Mouse (Mus musculus) ZHBTc4 (cell line): Measurements from ENCODE around the gene Atp6v0e.

Source experiments
- DNase-seq: peaks from one replicate; pipeline ENCODE4 v3.0.0-alpha.2; 2011; ENCODE audit warnings: low read depth, low spot score

Atp6v0e gene

DNA sequence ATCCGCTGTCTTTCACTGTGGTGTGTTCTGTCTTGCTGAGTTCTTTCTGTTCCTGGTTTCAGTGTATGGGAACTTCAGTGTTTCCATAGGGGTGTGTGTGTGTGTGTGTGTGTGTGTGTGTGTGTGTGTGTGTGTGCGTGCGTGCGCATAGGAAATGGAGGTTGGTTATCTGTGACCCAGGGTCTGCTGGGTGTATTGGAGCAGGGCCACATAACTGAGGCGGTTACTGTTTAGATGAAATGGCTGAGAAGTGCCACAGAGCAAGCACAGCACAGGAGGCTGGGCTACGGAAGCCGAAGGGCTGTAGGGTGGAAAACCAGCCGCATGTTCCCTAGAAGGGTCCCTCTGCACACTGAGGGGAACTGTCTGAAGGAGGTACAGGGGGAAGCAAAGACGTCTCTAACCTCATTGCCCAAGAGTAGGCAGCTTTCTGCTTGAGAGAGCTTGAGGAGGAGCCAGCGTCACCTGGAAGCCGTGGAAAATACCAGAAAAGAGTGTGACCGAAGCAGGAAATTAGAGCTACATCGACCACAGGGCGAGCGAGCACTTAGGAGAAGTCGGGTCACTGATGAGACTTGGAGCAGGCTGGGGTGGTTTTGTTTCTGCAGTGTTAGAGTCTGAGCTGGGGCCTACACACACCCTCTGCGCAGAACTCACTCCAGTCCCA, 23.4 kb downstream of the Atp6v0e start:
- no peak for DNase-seq

- no peak for DNase-seq
Measured at GRCm38 (mm10) chr17:26688795-26689735, 26.0 kb downstream of the Atp6v0e start.

- no peak for DNase-seq
Measured at GRCm38 (mm10) chr17:26689810-26690209, 26.8 kb downstream of the Atp6v0e start.

DNA sequence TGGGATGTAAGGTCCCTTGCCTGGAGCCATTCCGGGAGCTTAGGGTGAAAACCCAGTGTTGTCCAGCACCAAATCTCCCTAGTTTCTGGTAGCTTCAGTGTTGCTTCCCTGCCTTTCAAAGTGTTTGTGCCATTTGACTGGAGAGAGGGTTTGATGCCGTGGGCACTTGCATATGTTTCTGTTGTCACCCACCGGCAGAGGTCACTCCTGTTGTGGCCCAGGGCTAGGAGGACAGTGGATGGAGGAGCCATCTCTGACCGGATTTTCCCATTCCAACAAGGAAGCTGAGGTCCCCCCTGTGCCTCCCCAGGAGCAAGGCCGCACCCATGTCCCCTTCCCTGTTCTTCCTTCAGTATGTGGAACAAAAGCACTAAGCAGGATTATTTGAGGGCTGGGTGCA, 27.2 kb downstream of the Atp6v0e start:
- DNase-seq = no peak

DNA sequence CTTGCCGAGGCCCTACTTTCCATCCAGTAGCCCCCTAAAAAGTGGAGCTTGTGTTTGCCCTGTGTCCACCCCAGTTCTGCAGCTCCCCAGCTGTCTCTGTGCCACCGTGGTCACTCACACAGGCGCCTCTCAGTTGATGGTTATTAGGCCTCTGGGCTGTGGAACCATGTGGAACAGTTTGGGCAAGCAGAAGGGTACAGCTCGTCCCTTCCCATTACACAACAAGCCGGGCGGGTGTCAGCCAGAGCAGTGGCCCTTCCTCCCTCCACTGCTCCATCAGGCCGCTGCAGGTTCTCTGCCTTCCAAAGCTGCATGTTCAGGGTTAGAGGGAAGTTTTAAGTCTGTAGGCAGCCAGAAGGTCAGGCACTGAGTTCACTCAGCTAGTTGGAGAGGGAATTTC, 28.1 kb downstream of the Atp6v0e start:
- no peak for DNase-seq

GRCm38 (mm10) chr17:26693424-26693823, 30.4 kb downstream of the Atp6v0e start:
- no peak for DNase-seq

GRCm38 (mm10) chr17:26694171-26694570, 31.1 kb downstream of the Atp6v0e start:
- no peak for DNase-seq

DNA sequence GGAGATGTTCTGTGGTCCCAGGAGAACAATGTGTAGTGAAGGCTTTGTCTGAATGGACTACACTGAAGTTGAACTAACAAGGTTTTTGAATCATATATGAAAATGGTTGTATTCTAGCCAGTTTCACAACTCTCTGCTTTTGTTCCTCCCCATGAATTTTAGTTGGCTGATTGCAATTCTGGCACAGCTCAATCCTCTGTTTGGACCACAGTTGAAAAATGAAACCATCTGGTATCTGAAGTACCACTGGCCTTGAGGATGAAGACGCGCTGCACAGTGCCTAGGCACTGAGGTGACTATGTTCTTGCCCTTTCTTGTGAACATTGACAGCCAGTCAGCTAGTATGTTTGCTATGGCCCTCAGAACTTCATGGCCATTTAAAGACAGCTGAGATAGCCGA, 32.2 kb downstream of the Atp6v0e start:
- DNase-seq = no peak

DNA sequence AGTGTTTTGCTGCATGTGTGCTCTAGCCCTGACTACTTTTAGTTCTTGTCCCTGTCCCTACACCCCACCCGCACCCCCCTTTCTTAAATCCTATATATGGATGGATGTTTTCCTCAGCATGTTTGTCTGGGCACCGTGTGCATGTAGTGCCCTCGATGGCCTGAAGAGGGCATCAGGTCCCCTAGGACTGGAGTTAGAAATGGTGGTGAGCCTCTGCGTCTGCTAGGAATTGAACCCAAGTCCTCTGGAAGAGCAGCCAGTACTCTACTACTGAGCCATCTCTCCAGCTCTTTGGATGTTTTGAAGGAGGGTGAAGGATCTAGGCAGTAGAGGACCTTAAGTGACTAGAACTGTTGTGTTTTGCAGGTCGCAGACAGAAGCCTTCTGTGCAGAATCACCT, 35.8 kb downstream of the Atp6v0e start:
- peak; percentile 61 for DNase-seq

DNA sequence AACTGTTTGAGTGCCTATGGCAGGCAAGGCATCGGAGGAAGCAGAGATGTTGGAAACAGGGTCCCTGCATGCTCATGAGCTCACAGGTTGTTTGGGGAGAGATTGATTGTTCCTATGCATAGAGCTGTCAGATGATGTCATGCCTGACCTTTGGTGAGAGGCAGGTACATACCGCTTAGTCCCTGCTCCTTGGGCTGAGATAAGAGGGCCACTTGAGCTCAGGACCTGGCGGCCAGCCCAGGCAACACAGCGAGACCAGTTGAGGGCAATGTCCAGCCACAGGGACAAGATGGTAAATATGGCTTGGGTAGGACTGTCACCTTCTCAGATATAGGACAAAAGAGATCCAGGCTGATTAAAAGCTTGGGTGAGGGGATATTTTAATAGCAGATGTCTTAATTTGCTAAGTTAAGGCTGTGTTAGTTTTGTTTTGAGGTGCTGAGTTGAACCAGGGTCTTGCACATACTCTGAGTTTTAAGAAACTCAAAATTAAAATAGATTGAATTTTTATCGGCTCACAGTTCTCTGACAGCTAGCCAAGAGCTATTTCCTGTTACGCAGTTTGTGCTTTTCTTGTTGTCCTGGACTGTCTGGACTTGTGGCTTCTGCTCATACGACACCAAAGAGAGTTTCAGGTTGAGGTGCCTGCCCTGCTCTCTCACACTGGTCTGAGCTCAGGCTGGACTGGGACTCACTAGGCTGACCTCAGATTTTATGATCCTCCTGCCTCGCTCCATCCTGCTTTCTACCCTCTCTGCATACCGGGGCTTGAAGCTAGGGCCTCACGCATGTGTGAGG, 37.0 kb downstream of the Atp6v0e start:
- no peak for DNase-seq

DNA sequence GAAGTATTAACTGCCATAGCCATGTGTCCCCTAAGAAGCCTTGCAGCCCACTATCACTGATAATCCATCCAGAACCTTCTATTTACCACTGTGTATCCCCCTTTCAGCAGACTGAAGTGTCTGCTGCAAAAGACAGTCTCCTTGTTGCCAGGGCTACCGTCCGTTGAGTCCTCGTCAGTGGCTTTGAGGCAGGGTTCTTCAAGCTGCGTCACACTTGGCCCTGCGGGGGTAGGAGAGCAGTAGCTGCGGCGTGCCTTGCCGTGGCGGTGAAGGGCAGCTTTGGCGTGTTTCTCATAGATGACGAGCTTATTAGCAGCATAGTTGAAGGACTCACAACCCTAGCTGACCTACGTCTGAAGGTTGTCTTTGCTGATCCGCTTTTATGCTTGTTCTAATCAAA, 38.5 kb downstream of the Atp6v0e start:
- DNase-seq = peak; percentile 26

DNA sequence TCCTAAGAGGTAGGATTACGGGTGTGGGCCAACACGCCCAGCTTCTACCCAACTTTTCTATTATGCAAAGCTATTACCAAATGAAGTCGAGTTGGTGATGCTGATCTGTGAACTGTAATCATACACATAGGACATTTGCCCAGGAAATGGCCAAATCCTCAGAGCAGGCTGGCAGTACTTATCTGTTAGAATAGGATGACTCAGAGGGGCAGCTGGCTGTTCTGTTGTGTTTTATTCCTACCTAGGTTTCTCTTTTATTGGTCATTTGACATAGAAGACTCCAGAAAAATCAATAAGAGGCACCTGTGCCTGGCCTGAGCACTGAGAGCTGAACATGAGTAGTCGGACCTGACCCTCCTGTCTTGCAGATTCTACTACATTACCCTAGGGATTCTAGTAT, 39.6 kb downstream of the Atp6v0e start:
- no peak for DNase-seq

DNA sequence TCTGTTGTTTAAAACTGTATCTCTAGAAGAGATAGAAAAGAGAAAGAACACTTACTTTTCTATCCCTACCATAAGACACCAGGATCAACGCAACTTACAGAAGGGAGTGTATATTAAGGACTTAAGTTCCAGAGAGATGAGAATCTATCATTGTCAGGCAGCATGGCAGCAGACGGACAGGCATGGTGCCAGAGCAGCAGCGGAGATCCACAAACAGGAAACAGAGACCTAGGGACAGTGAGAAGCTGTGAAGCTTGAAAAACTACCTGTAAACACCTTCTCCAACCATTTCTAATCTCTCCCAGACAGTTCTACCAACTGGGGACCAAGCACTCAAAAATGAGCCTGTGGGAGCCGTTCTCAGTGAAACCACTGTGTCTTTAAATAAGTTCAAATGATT, 40.6 kb downstream of the Atp6v0e start:
- no peak for DNase-seq

GRCm38 (mm10) chr17:26705463-26706359, 42.7 kb downstream of the Atp6v0e start:
- DNase-seq = no peak

- no peak for DNase-seq
Measured at GRCm38 (mm10) chr17:26707066-26707465, 44.0 kb downstream of the Atp6v0e start.

DNA sequence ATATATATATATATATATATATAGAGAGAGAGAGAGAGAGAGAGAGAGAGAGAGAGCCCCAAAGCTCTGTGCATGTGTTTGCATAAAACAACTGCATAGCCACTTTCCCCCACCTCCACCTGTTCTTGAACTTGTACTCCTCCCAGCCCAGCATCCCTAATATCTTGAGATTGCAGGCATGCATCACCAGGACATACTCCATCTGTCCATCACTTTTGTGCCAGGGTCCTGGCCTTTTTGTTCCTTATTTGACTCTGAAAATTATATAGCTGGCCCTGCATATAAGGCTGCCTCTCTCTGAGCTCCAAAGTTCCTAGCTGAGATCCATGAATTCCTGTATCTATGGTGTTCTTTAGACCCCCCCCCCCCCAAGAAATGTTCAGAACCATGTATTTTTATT, 45.5 kb downstream of the Atp6v0e start:
- no peak for DNase-seq

- DNase-seq = no peak
Measured at GRCm38 (mm10) chr17:26708993-26709590, 46.1 kb downstream of the Atp6v0e start.

DNA sequence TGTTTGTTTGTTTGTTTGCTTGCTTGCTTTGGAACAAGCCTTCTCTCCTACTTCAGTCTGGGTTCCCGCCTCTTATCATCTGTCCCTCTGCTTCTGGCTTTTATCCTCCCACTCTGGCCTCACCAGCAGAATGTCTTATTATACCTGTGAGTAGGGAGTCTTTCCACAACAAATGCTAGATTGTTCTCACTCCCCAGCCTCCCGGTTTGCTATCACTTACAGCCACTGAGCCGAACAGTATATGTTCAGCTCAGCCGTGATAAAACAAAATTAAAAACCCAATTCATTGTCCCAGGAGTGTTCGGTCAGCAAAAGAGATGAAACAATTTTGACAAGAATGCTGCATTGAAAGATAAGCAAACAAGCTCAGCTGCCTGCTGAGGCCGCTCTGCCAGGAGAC, 47.0 kb downstream of the Atp6v0e start:
- no peak for DNase-seq

GRCm38 (mm10) chr17:26715271-26715758, 52.3 kb downstream of the Atp6v0e start, which contains the start of gene Crebrf:
Gene Crebrf (plus strand): TSS chr17:26715650.
- peak; percentile 99 for DNase-seq

GRCm38 (mm10) chr17:26715916-26716717, 53.1 kb downstream of the Atp6v0e start:
- peak; percentile 100 for DNase-seq
